Mouse (Mus musculus) skeletal muscle tissue, adult 2 months (tissue): Measurements from ENCODE around the gene Pou6f2.

Experiments
- DNase-seq: peaks from one replicate; pipeline ENCODE4 v3.0.0-alpha.2; 2012; ENCODE audit warnings: low read depth, low spot score

The Pou6f2 gene

DNA sequence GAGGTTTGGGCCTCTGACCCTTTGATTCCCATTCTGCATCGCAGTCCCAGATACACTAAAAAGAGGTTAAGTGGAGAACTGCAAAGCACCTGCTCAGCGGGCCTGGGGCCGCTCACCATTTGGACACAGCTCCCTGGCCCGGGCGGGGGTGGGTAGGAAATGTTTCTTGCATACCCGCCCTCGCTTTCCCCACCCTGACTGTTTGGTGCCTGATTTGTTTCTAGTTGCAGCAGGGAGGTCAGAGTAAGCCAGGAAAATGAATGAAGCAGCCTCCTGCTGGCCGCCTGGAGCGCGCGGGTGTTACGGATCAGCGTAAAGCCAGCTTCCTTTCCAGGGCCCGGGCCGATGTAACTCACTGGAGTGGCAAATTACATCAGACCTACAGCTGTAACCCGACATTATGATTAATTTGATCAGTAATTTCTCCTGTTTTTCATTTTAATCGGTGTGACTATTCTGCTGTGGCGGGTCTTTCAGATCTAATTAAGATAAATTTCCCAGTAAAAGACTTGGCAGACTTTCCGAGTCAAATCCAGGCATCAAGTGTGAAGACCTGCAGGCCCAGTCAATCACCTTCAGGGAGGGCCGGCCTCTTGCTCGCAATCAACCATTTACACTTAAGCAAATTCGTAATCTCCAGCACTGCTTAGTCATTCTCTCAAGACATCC, 178.8 kb downstream of the Pou6f2 start:
- no peak for DNase-seq

DNA sequence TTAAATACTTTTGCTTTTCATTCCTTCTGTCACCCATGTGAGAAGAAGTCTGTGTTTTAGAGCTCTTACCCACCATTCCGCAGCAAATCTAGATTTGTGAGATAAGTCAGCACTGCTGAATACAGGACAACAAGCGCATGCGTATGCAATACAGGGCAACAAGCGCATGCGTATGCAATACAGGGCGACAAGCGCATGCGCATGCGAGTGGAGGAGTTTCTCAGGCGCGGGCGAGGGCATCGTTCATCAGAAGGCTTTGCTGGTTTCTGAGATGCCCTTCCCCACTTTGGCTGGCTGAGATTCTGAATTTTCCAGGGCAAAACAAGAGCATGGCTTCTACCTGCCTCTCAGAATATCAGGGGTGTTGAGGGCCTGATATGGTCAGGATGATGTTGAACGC, 186.2 kb downstream of the Pou6f2 start:
- no peak for DNase-seq

DNA sequence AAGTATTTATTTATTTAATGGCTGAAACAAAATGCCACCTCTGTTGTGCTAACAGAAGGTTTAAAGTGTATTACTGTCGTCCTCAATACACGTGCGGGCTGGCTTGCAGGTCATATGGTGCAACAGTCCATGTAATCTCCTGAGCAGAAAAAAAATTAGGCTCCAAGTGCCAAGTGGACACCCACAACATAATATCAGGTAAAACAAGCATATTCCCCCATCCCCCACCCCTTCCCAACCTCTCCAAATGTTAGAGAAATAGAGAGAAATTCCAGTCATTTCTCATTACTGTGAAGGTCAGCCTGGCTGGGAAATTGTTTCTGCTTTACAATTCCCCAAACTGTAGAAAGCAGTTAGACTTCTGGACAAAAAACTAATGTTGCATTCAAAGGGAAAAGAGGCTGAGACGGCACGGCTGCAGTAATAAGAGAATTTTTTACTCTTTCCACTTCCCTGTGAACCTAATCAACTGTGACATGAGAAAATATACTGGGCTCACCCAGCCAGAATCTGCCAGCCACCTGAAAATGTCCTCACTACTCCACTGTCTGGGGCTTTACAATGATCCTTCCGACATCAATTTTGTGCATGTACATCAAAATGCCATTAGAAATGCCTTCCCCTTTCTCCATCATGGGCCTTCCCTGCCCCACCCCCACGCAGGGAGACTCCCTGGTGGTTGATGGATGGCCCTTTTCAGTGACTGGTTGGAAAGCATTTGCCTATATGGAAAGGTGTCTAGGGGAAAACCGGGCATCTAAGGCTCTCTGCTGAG, 192.8 kb downstream of the Pou6f2 start:
- no peak for DNase-seq

DNA sequence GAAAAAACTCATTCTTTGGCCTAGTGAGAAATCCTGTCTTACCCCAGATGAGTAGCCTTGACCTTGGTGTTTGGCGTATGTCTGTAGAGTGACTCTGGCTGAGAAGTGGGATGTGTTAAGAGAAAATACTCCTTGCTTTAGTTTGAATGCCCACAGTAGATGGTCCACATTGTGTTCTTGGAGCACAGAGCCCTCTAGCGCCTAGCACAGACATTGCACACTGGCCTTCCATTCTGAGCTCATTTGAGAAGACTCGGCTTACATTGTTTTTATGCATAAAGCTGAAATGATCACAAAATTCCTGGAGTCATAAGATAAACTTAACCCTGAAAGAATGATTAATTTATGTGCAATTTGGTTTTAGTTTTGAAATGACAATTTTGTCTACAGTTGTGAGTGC, 223.5 kb downstream of the Pou6f2 start:
- no peak for DNase-seq

DNA sequence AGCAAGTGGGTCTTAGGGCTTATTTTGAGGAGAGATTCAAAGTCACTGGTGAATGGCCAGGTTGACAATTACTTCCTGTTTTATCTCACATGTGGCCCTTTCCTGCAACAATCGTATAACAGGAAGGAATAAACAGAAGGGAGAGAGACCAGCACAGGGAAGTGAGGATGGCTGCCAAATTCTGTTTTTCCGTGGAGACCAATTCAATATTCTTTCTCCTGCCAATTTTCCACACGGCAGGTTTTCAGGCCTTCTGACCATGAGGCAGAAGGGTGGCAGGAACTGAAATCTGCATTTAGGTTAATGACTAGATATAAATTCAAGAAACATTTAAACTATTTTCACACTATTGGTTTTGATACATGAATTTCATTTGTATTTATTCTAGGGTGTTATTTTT, 224.5 kb downstream of the Pou6f2 start:
- no peak for DNase-seq

DNA sequence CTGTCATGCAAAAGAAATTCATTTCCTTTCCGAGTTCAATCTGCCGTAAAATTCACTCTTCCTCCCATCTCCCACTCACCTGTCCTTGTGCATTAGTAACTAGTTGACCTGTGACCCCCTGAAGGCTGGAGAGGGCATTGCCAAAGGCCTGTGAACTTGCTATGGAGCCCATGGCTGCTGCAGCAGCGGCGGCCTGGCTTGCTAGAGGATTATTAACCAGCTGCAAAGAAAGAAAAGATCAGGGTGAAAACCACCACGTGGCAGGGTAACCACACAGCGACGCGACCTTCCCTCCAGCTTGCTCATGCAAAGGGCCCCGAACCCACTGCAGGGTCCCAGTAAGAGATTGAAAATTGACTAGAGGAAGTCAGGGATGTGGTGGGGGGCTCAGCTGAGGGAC, 225.2 kb downstream of the Pou6f2 start:
- no peak for DNase-seq

DNA sequence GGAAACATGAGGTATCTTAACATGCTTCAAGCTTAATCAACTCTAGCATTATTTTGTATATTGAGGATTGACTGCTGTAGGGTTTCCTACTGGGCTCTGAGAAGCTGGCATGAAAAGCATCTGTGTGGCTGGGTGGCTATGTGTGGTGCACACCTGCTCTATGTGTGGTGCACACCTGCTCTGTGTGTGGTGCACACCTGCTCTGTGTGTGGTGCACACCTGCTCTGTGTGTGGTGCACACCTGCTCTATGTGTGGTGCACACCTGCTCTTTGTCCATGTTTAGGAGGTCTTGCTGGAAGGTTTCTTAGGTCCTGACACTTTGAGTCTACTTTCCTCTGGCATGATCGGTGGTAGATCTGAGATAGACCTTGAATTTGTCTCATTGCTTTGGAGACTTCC, 233.3 kb downstream of the Pou6f2 start:
- DNase-seq, result no peak

DNA sequence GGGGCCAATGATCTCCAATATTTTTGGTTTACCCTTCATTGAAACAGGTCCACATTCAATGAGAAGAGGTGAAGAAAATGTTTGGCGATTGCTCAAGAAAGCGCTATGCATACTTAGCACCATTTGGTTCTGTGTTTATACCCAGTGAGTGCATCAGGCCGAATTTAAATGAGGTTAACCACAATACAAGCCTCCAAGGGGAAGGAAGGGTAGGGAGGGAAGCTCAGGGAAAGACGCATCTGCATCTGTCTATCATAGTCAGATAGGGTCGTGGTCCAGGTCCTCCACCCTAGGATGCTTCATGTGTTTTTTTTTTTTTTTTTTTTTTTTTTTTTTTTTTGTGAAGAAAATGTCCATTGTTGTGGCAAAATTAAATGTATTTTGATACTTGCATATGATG, 236.9 kb downstream of the Pou6f2 start:
- no peak for DNase-seq

DNA sequence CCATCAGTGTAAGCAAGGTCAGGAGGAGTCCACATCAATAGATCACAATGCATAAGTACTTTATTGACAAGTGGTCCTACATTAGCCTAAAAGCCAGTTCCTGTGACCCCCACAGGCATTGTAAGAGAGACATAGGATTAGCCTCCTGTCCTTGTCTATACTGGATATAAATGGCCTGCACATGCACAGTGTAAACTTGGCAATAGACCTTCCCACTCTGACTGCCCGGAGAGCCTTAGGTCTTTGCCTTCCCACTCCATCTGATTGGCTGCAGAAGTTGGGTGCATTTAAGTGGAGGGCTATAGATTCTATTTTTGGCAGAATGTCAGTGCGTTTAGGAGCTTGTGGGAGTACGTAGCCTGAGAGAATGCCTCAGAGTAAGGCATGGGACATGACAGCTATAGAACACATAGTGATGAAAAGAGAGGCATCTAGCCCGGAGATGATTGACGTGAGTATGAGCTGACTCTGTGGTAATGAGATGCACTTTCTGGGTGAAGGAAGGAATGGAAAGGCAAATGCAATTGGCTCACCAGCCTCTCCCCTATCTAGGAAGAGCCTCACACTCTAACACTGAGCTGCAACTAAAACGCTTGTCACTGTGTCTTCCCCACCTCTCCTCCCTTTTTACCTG, 243.4 kb downstream of the Pou6f2 start:
- DNase-seq, result no peak

DNA sequence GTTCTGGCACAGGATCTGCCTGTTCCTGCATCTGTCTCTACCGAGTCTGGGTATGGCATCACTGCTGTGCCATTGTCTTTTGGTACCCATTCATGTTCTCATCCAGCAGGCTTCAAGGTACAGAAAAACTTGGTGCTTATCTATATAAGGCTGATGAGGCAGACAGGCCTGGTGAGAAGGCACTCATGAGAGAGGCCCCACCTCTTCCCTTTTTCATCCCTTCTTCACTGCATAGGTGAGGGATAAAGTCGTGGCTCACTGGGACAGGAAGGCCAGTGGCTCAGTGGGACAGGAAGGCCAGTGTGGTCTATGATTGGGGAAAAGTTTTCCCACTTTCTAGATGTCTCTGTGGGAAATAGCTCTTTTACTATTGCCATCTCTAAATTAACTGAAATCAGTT, 263.8 kb downstream of the Pou6f2 start:
- DNase-seq, result no peak

DNA sequence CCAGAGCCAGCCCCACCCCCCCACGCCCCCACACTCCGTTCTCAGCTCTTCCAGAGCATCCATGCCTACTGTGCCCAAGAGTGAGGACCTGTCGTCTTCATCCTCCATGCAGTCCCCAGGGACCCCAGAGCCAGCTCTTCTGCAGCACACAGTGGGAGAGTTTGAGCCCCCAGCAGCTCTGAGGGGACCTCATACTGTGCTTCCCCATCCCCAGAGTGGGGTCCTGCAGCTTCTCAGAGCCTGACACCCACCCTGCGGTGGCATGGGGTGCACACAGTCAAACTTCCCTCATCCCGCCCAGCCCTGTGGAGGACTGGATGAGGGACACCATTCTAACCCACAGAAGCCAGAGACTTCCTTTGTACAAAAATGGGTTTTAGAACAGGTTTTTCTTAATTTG, 264.3 kb downstream of the Pou6f2 start:
- DNase-seq, result no peak

DNA sequence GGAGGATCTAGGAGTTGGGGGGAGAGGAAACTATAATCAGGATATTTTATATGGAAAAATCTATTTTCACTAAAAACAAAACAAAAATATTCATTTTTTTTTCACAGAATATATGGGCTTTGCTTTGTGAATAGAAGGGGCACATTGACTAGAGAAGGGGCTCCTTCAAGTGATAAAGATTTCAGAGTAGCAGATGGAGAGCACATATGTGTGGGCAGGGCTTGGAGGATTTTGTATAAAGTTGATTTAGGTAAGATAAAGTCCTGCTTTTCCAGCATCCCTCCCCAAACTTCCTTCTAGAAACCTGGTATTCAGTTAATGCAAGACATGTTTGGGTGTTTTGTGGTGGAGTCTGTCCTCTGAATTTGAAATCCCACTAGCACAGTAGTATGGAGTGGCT, 266.2 kb downstream of the Pou6f2 start:
- no peak for DNase-seq

DNA sequence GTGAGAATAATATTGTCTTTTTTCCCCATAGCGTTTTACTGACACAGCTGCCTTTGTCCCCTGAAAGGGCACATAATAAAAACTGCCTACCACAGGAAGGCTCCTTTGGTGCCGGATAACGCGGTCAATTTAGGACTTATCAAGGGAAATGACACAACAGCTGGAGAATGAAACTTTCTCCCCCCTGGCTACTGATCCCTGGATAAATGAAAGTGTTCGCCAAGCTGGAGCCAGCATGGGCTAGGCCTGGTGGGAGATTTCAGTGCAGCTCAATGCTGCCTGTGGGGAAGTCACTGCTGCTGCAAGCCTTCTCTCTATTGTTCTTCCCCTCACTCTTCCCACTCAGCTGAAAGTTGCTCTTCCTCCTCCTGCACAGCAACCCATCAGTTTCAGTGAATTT, 267.8 kb downstream of the Pou6f2 start:
- no peak for DNase-seq

DNA sequence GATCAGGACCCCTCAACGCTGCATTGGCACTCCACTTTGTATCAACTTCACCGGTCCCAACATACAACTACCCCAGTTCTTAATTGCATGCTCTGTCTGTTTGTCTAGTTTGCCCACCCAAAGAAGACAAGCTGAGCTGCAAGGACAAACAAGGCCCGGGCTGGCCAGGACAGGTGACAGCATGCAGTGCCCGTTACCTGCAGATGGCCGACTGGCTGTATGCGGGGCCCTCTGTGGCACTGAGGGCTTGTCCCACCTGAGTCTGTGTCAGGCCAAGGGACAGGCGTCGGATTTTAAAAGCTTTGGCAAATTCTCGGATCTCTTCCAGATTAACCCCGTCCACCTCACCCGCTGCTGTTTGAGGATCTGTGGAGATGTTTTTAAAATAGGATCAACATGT, 268.7 kb downstream of the Pou6f2 start:
- DNase-seq, result no peak

DNA sequence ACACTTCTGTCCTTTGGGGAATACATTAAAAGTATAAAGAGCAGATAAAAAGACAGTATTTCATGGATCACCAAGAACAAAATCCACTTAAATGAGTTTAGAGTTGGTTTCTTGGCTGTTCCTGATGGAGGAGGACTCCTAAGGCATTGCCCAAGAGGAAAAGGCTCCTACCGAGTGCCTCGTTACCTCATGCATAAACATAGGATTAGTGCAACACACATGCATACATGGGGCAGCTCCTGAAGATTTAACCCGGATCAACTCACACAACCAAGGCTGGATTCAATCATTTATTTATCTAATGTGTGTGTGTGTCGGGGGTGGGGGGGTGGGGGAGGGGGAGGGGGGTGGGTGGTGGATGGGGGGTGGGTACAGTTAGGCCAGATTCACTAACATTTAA, 269.4 kb downstream of the Pou6f2 start:
- DNase-seq, result no peak

DNA sequence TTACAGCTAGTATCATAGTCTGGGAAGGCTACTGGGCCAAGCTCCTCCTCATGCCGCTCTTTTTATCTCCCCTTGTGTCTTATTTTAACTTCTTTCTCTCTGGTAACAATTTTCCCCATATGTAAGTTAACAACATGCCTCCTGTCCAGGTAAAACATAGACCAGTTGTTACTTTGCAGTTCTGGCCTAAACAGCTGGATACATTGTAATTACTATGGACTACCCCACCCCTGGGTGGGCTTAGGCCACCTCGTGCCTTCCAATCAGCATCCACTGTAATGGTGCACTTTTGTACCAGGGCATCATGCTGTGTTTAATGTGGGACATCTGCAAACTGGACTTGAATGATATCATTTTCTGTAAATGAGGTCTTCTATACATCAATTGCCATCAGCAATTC, 271.4 kb downstream of the Pou6f2 start:
- no peak for DNase-seq

DNA sequence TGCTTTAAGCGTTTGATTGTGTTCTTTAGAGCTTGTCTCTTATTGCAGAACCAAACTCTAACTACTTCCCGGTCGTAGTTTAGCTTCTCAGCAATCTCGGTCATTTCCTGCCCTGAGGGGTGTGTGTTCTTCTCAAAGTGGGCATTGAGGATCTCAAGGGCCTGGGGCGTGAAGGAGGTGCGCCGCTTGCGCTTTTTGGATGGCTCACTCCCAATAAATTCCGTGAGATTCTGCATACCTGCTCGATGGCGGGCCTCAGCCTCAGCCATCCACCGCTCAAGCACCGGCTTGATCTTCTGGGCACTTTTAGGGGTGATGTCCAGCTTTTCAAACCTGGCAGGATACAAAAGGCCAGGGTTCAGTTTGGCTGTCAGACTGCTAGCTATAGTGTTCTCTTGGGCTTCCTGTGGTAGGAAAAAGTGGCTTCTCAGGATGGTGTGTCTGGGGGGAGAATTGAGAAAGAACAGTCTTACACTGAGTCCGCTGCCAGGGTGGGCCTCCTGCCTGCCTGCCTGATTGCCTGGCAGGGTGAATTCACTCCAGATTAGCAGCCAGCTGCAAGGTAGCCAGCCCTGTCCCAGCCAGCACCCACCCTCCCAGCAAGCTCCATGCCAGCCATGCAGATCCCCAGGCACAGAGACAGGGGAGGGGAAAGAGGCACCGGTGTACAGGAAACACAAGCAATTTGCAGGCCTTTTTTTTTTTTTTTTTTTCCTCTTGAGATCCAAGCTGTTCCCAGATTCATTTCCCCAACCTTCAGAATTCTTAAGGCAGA, 272.1 kb downstream of the Pou6f2 start:
- no peak for DNase-seq

DNA sequence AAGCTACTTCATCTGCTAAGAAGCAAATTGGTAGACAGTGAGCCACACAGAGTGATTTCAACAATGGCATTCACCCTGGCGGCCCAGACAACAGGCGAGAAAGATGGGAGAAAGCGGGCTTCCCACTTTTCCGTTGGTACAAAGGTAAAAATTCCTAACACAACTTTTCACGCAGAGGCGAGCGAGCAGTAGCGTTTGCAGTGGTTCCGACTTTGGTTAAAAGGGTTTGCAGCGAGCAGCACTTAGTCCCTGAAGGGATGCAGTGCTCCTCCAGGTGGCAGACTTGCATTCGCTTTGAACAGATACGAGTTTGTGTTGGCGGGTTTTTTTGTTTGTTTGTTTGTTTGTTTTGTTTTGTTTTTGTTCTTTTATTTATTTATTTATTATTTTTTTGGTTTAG, 273.1 kb downstream of the Pou6f2 start:
- no peak for DNase-seq

DNA sequence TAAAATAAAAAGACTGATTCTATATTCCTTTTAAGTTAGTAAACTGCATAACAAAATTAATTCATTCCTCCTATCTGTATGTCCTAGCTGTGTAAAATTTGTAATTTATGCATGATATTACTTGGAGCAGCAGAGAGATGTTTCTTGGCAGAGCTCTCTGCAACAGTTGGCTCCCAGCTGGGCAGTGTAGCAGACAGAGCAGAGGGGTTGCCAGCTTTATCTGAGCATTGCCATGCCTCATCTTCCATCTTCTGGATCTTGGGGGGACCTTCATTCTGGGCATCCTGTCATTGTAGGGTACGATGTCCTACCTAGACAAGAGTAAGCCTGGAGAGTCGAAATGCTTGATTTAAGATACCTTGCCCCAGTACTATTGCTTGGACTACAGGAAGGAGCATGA, 277.1 kb downstream of the Pou6f2 start:
- no peak for DNase-seq

DNA sequence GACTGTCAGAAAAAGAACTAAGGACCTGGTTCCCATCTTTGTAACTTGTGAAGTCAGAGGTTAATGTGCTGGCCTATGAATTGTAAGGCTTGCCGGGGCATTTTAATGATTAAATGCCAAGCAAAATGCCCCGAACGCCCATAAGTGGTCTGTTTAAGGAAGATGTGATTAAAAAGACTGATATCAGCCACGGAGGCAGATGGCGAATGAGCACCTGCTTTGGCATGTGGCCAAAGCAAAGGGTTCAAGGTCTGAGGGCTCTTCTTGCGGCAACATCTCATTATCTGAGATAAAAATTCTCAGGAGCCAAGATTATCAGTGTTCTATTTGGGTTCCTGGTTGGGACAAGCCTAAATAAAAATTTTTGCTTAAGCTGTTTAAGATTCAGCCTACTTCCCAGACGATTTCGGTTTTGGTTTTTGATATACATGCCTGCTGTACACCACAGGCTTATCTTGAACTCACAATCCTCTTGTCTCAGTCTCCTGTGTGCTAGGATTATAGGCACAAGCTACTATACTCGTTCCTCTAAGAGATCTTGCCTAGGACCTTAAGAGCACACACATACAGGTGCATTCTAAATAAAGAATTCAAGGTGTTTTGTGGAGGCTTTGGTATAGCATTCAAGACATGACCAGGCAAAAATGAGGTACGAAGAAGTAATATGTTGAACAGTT, 315.9 kb downstream of the Pou6f2 start:
- DNase-seq, result no peak
